Mouse (Mus musculus) ES-Bruce4 (cell line): ENCODE data around the gene Vat1l. TPM values are rescaled to one million over a fixed set of nuclear protein-coding genes. Genes with fewer than 3 reads are reported as not detected.

Experiments
- H3K27ac ChIP-seq: 2 replicates; pipeline ENCODE4 v1.5.1; 2012; ENCODE audit warnings: low read length, inconsistent platforms; ENCODE audit not compliant: insufficient read depth
- H3K27me3 ChIP-seq: 2 replicates; pipeline ENCODE4 v1.6.1; 2012; ENCODE audit warnings: mild to moderate bottlenecking, low read length, inconsistent platforms; ENCODE audit not compliant: control insufficient read depth, poor library complexity, insufficient read depth, severe bottlenecking
- H3K36me3 ChIP-seq: 2 replicates; pipeline ENCODE4 v1.6.1; 2012; ENCODE audit warnings: inconsistent platforms, mild to moderate bottlenecking, low read length, moderate library complexity; ENCODE audit not compliant: control insufficient read depth, poor library complexity, insufficient read depth, severe bottlenecking
- H3K4me1 ChIP-seq: one replicate; pipeline ENCODE4 v1.8.1; 2011; ENCODE audit warnings: low read length; ENCODE audit not compliant: control insufficient read depth, insufficient read depth
- H3K4me3 ChIP-seq: 2 replicates; pipeline ENCODE4 v1.5.1; 2011; ENCODE audit warnings: low read depth, mild to moderate bottlenecking, low read length
- H3K9ac ChIP-seq: 2 replicates; pipeline ENCODE4 v1.6.1; 2012; ENCODE audit warnings: low read depth, mild to moderate bottlenecking, inconsistent platforms; ENCODE audit not compliant: poor library complexity, severe bottlenecking
- H3K9me3 ChIP-seq: replicated peaks from 2 replicates; pipeline ENCODE4 v1.6.1; 2012; ENCODE audit warnings: mild to moderate bottlenecking, low read length, inconsistent platforms; ENCODE audit not compliant: control insufficient read depth, poor library complexity, insufficient read depth, severe bottlenecking
- CTCF ChIP-seq: IDR thresholded peaks from one replicate; pipeline ENCODE4 v1.8.1; 2011; ENCODE audit warnings: low read depth, low read length
- EP300 ChIP-seq: IDR thresholded peaks from 2 replicates; pipeline ENCODE4 v1.6.1; 2011; ENCODE audit warnings: low read depth, low read length; ENCODE audit not compliant: insufficient read depth
- POLR2A ChIP-seq: IDR thresholded peaks from one replicate; pipeline ENCODE4 v1.8.1; 2011; ENCODE audit warnings: low read length; ENCODE audit not compliant: insufficient read depth
- polyA plus RNA-seq: library from polyadenylated mRNA; stranded (reverse); fragments of >200 nt; gene quantifications from 2 replicates; pipeline ENCODE4 v1.2.4, GENCODE M21; 2011; ENCODE audit warnings: low read depth; ENCODE audit not compliant: missing spikeins, insufficient read depth, insufficient read length

Vat1l gene
- polyA plus RNA-seq, 1 experiment = 1.1 TPM

DNA sequence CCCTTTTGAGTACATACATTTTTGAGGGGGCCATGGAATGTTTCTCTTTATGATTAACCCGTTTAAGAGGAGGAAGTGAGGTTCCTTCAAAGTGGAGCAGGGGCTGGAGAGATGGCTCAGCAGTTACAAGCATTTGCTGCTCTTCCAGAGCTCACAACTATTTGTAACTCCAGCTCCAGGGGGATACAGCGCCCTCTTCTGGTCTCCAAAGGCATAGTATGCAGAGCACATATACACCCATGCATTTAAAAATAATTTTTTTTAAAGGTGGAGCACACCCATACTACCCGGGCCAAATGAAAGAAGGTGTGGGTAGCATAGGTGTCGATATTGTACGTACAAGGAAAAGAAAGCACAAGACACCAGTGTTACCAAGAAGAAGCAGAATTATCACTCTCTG lies 157.8 kb downstream of the Vat1l start:
- Histone ChIP-seq H3K4me1 (no peaks in the 10 kb centered on the region), H3K27me3 (peaks cover 2% of the 10 kb centered on the region; the same call in 1 of the 2 replicates), H3K9ac (no peak overlapping the region), H3K36me3 (no peaks in the 10 kb centered on the region), H3K9me3 (no peaks in the 10 kb centered on the region; the same call in 1 of the 2 replicates), H3K27ac (no peak overlapping the region), H3K4me3 (no peak overlapping the region)
- TF ChIP-seq POLR2A = no peak
- peak; percentile 8 for TF ChIP-seq CTCF
- TF ChIP-seq EP300 = no peak

DNA sequence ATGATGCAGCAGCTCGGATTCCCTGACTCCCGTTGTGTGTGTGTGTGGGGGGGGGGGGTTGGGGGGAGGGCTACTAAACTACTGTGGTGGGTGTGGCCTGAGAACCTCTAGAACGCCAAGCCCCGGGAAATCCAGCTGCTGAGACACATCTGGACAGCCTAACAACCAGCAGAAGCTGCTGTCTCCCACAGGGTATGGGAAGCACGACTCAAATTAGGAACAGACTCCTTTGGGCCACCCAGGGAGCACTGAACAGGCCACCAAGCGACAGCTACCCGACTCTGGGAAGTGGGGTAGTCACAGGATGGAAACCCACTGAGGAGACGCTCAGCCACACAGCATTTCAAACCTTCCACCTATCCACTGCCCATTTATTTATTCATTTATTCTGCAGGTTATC lies 158.2 kb downstream of the Vat1l start:
- TF ChIP-seq EP300 = no peak
- TF ChIP-seq POLR2A = no peak
- no peak for TF ChIP-seq CTCF
- Histone ChIP-seq H3K27ac (no peak overlapping the region), H3K9ac (no peak overlapping the region), H3K36me3 (no peaks in the 10 kb centered on the region), H3K4me3 (no peak overlapping the region), H3K9me3 (no peaks in the 10 kb centered on the region; the same call in 1 of the 2 replicates), H3K27me3 (peaks cover 2% of the 10 kb centered on the region; the same call in 1 of the 2 replicates), H3K4me1 (no peaks in the 10 kb centered on the region)

DNA sequence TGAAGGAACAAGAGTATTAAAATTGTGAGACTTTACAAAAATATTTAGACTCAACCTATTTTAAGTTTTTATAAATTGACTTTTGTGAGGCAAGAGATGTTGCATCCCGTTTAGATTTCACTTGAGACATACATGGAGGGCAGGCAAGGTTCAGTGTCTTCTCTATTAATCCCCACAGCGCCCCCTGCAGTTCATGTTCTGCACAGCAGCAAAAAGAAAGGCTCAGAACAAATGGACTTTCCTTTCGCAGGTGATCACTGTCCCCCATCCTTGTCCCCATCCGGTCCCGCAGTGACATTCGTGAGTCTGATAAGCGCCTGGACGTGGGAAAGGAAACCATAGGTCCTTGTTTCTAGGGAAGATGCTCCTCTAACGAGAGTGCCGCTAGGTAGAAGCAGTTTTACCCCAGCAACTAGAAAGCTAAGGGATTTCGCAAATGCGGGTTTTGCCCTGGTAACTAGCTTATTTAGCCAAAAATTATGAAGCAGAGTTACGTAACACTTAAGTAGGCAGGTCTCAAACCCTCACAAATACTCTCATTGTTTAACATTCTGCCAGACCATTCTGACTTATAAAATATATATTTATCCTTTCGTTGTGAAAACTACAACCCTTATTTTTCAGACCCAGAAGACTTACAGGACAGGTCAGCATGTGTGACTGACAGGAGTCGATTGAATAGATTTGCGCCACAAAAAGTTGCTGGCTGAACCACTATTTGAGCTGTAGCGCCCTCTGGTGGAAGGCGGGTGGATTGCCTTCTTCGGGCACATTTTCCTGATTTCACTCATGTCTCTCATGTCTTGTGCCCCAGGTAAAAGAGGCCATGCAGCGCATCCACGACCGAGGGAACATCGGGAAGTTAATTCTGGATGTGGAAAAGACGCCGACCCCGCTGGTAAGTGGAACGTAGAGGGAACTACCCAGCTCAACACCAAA lies 163.9 kb downstream of the Vat1l start:
- no peaks in the 10 kb centered on the region; the same call in 1 of the 2 replicates for H3K9me3 ChIP-seq
- H3K4me1 ChIP-seq = no peaks in the 10 kb centered on the region
- TF ChIP-seq EP300 = no peak
- TF ChIP-seq CTCF = peak; percentile 93
- no peak for TF ChIP-seq POLR2A
- no peak overlapping the region for H3K4me3 ChIP-seq
- H3K9ac ChIP-seq = no peak overlapping the region
- no peaks in the 10 kb centered on the region for H3K36me3 ChIP-seq
- no peak overlapping the region for H3K27ac ChIP-seq
- H3K27me3 ChIP-seq = no peaks in the 10 kb centered on the region; the same call in 1 of the 2 replicates

DNA sequence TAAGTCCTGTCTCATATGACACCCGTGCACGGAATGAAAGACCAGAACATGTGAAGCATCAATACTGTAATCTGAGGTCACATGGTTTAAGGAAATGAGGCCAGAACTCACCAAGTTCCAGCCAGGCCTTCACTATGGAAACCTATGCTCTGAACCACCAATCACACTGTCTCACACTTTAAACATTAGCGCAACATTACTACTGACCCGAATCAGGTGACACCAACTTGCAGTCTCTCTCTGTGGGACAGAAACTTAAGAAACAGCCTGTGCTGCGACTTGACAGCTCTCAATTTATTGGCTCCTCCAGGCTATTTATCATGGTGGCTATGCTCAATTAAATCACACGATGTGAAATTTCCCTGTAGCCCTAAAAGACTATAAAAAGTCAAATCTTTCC lies 169.0 kb downstream of the Vat1l start:
- no peaks in the 10 kb centered on the region for H3K9me3 ChIP-seq
- no peaks in the 10 kb centered on the region for H3K36me3 ChIP-seq
- no peak overlapping the region for H3K4me3 ChIP-seq
- no peak overlapping the region for H3K9ac ChIP-seq
- no peaks in the 10 kb centered on the region for H3K4me1 ChIP-seq
- no peak overlapping the region for H3K27ac ChIP-seq
- no peaks in the 10 kb centered on the region; the same call in 1 of the 2 replicates for H3K27me3 ChIP-seq
- TF ChIP-seq POLR2A (no peak), CTCF (no peak)

DNA sequence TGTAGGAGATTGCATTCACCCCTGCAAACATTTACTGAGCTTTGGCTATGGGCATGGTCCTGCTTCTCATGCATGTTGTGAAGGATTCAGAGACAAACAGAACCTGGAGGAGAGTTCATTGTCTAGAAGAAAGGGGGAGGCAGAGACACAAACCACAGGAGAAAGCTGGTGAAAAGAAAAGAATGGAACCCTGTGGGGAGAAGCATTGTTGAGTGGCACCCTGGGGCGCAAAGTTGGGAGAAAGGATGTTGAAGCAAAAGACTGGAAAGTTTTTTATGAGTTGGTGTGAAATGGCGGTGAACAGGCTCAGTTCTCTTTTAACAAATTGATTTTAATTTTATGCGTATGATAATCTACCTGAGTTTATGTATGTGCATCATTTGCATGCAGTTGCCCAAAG lies 178.8 kb downstream of the Vat1l start:
- Histone ChIP-seq H3K9me3 (no peaks in the 10 kb centered on the region), H3K27me3 (no peaks in the 10 kb centered on the region; the same call in 1 of the 2 replicates), H3K9ac (no peak overlapping the region), H3K36me3 (no peaks in the 10 kb centered on the region), H3K4me1 (no peaks in the 10 kb centered on the region), H3K4me3 (no peak overlapping the region), H3K27ac (no peak overlapping the region)
- TF ChIP-seq CTCF (no peak), POLR2A (no peak), EP300 (no peak)

DNA sequence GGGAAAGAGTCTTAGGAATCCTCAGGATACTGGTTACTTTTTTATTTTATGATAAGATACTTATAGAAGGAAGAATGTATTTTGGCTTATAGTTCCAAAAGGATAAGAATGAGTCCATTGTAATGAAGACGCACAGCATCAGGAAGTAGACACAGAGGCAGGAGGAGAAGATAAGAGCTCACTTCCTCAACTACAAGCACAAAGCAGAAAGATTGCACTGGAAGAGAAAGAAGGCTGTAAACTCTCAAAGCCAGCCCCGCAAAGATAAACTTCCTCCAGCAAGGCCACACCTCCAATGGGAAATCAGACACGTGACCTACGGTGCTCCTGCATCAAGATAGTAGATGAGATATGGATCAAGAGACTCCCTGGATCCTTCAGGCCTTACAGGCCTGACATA lies 182.1 kb downstream of the Vat1l start:
- H3K27me3 ChIP-seq = no peaks in the 10 kb centered on the region; the same call in 1 of the 2 replicates
- no peak overlapping the region for H3K27ac ChIP-seq
- no peak overlapping the region for H3K9ac ChIP-seq

More for the DNA sequence above, 182.1 kb downstream of the Vat1l start:
- H3K36me3 ChIP-seq = no peaks in the 10 kb centered on the region
- TF ChIP-seq POLR2A (no peak), CTCF (no peak), EP300 (no peak)
- H3K4me1 ChIP-seq = no peaks in the 10 kb centered on the region
- H3K4me3 ChIP-seq = no peak overlapping the region
- H3K9me3 ChIP-seq = 0 out of 2 replicates have a peak, but pooled peaks cover 3% of the 10 kb centered on the region
